Mouse (Mus musculus) heart, postnatal 0 days (tissue): ENCODE results near the gene Aif1.

Experiments used
- CTCF ChIP-seq: IDR thresholded peaks from 2 replicates; pipeline ENCODE4 v1.5.1; 2016; ENCODE audit warnings: antibody characterized with exemption, control low read depth, low read depth
- EP300 ChIP-seq: IDR thresholded peaks from 2 replicates; pipeline ENCODE4 v1.6.1; 2016; ENCODE audit warnings: antibody characterized with exemption, low read depth

DNA sequence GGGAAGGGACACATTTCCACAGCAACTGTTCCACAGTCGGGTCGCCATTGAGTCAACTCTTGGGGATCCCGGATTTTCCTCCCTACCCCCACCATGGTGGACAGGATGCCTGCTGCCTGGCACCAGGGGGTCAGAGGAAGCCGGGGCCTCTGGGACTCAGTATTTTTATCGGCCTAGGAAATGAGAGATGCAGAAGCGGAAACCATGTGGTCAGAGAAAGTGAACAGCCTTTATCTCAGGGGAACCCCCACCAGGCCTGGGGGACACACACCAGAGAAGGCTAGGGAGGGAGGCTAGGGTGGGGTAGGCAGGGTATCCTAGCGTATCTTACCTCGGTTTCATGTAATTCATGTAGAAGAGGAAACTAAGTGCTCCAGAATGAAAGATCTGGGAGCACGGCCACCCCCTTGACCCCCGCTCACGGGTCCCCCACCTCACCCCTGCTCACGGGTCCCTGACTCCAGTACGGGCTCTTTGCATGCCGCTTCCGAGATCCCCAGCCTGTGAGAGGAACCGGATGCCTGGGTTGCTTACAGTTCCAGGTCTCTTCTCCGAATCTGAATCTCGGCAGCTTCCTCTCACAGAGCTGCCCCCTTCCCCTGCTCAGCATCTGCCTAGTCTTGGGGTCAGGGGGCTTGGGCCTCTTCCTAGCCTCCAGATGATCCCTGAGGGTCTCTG lies 42.8 kb upstream of the Aif1 start:
- TF ChIP-seq CTCF (no peak), EP300 (peak; percentile 72; the same call in 1 of the 2 replicates)
